Mouse (Mus musculus) lung, postnatal 0 days (tissue): ENCODE measurements around the gene Dgkb.

Experiments used
- CTCF ChIP-seq: IDR thresholded peaks from 2 replicates; pipeline ENCODE4 v1.5.1; 2016; ENCODE audit warnings: antibody characterized with exemption, mild to moderate bottlenecking
- EP300 ChIP-seq: IDR thresholded peaks from 2 replicates; pipeline ENCODE4 v1.6.1; 2016; ENCODE audit warnings: antibody characterized with exemption, mild to moderate bottlenecking, control low read depth

- TF ChIP-seq CTCF, result no peak
- no peak for TF ChIP-seq EP300
Observed at GRCm38 (mm10) chr12:38352481-38352880, 535.0 kb downstream of the Dgkb start.
